Mouse (Mus musculus): ENCODE measurements at regions not wholly inside any gene's neighbourhood (a gene's known extent, or its start where the extent isn't known, plus 50 kb on each side); places are given as distances from the start of the nearest gene placed in this dataset.

GRCm38 (mm10) chr4:71663397-71663796, 94.4 kb downstream of the Gm11232 start:
- DNase-seq (ENCODE audit: low spot score in 2 of 2), result no peak

DNA sequence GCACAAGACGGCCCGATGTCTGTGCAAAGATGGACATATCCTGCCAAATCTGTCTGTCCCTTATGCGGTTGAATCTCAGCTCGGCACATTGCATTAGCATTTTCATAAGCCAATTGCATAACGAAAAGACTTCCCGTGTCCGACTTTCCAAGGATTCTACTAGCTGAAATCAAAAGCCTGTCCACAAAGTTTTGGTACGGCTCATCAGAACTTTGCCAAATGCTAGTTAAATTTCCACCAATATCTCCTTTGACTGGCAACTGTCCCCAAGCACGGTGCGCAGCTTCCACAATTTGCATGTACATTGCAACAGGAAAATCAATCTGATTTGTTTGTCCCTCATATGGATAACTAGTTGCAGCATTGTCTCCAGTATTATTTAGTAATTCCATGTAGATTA, 117.2 kb downstream of the Gm11232 start:
- no peak for DNase-seq (ENCODE audit: low spot score in 2 of 2)

GRCm38 (mm10) chr4:71627088-71627487, 130.7 kb downstream of the Gm11232 start:
- DNase-seq (ENCODE audit: low spot score in 2 of 2), result no peak

- DNase-seq (ENCODE audit: low spot score in 2 of 2), result no peak
Measured at GRCm38 (mm10) chr4:71626626-71627025, 131.1 kb downstream of the Gm11232 start.

GRCm38 (mm10) chr4:71624771-71625170, 133.0 kb downstream of the Gm11232 start:
- DNase-seq (ENCODE audit: low spot score in 2 of 2), result no peak

GRCm38 (mm10) chr4:71613720-71614119, 144.0 kb downstream of the Gm11232 start:
- no peak for DNase-seq (ENCODE audit: low spot score in 2 of 2)

GRCm38 (mm10) chr4:71585880-71586279, 171.9 kb downstream of the Gm11232 start:
- no peak for DNase-seq (ENCODE audit: low spot score in 2 of 2)

DNA sequence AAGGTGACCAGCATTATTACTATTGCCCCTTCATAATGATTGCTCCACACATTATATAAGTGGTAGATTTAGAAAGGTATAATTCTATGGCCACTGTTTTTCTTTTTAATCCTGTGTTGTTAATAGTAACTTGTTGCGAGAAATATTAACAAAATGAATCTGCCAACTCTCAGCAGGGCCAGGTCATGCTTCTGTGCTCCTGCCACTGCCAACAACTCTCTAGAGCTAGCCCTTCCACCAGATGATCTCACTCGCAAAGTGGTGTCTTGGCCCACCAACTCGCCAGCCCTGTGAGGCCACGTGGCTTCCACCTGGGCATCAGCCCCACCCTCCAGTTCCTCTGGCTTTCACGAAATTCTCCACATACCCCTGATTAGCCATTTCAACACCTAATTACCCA, 197.1 kb downstream of the Gm11232 start:
- no peak for DNase-seq (ENCODE audit: low spot score in 2 of 2)

- DNase-seq (ENCODE audit: low spot score in 2 of 2), result peak in 1 of 2 experiments; percentile 23
Measured at GRCm38 (mm10) chr4:71539200-71539599, 218.6 kb downstream of the Gm11232 start.

DNA sequence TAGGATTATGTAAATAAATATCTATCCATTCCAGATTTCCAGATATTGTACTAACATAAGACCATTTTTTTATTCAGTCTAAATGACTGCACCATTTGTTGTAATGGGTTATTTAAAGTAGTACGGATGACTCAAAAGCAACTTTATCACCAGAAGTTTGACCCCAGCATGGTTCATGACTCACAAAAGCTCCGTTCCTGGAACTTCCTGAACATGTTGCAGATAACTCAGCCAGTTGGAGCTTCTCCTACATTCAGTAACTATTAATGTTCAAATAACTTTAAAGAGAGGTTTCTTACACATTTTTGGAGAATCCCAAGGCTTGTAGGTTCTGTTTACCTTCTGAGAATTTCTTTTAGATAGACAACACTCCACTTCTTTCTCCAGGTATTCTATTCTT, 219.8 kb downstream of the Gm11232 start:
- DNase-seq (ENCODE audit: low spot score in 2 of 2), result no peak

- peak in 1 of 2 experiments; percentile 39 for DNase-seq (ENCODE audit: low spot score in 2 of 2)
Measured at GRCm38 (mm10) chr4:71524255-71524970, 233.4 kb downstream of the Gm11232 start.

DNA sequence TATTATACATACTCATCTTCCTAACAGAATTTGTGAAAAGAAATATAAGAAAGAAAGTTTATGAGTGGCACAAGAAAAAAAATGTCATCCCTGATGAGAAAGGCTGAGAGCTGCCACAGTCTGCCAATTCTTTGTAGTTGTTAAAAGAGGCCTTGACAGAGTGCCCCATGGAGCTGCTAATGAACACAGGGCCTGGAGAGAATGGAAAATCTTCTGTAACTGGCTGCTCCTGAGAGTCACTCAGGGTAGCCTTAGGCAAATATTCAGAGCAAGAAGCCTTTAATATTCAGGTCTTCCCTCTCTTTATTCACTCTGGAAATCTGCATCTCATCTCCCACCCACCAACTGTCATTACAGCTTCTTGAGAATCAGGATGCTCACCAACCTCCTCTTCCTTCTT, 237.0 kb downstream of the Gm11232 start:
- no peak for DNase-seq (ENCODE audit: low spot score in 2 of 2)

GRCm38 (mm10) chr4:71517921-71518404, 239.8 kb downstream of the Gm11232 start:
- no peak for DNase-seq (ENCODE audit: low spot score in 2 of 2)

- DNase-seq (ENCODE audit: low spot score in 2 of 2), result no peak
Measured at GRCm38 (mm10) chr4:71506911-71507310, 250.9 kb downstream of the Gm11232 start.

DNA sequence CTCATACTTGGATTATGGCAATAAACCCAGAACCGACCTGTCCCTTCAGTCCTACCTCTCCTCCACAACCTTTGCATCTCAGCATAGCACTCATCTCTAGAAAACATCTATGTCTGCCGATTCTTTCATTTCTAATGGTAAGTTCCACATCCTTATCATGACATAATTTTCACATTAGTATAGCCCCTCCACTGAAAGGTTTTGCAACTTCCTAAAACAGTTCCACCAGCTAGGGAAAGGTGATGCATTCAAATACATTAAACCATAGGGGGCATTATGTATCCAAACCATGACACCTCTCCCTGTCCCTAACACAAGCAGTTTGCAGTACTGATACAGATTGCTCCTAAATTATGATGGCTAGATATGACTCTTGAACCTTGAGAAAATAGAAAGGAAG, 268.0 kb downstream of the Gm11232 start:
- DNase-seq (ENCODE audit: low spot score in 2 of 2), result no peak

DNA sequence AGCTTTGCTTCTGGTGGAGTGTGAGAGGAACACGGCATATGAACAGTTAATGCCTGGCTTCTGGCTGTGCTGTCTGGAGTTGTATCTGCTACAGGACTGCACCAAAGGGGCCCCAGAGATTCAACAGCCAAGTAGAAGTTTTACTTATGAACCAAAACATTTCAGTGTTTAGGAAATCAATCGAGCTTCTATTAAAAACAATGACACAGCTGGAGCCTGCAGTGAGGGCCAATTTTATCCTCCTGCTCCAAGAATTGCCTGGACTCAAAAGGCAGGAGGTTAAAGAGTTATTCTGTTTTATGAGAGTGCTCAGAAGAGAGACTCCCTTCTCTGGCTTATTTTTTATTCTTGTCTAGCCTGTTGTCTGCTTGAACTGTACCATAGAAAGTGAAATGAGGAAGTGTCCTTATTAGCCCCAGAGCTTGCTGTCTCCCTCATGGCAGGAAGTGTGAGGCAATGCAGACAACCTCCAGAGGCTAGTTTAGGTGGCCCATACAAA, 269.1 kb downstream of the Gm11232 start:
- DNase-seq (ENCODE audit: low spot score in 2 of 2), result peak in 1 of 2 experiments; percentile 34

DNA sequence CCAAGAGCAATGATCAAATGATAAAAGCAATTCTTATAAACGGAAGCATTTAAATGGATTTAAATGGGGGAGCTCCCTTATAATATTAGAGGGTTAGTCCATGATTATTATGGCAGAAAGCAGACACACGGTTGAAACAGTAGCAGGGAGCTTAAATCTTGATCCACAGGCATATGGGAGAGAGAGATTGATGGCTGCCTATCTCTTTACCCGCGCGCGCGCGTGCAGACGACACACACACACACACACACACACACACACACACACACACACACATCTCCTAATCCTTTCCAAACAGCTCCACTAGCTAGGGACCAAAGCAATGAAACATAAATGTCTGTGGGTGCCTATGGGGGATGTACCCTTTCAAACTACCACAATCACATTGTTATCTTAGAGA, 269.7 kb downstream of the Gm11232 start:
- DNase-seq (ENCODE audit: low spot score in 2 of 2), result no peak

DNA sequence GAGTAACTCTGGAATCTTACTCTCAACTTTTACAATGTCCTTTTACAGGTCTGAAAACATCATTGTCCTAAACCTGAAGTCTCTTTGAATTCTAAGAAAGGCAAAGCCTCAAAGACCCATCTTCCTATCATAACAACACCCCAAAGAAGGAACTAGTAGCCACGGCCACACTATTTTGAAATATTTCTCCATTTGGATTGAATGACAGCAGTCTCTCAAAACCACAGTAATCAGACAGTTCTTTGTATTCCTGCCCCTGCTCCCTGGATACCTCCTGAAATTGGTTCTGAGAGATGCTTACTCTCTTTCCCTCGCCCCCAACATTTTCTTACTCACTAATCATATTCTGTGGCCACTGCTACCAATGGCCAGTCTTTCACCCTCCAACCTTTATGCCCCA, 276.8 kb downstream of the Gm11232 start:
- DNase-seq (ENCODE audit: low spot score in 2 of 2), result no peak

- DNase-seq (ENCODE audit: low spot score in 2 of 2), result no peak
Measured at GRCm38 (mm10) chr4:71470580-71470979, 287.2 kb downstream of the Gm11232 start.

DNA sequence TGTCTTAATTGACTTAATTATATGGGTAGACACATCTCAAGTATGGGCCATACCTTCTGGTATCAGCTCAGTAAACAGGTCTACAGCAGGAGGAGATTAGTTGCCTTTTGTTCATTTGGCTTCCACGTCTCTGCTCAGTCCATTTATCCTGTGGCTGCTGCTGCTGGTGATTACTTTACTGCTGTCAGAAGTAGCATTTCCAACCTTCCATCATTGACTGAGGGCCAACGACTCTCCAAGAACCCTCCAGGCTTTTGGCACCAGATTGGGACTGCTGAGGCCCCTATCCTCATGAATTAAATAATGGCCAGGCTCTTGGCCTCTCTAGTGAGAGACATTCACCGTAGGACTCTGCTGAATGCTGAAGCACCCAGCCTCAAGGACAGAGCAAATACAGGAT, 303.0 kb downstream of the Gm11232 start:
- no peak for DNase-seq (ENCODE audit: low spot score in 2 of 2)

- DNase-seq (ENCODE audit: low spot score in 2 of 2), result no peak
Measured at GRCm38 (mm10) chr4:71453499-71453898, 304.3 kb downstream of the Gm11232 start.

GRCm38 (mm10) chr4:71446461-71446860, 311.3 kb downstream of the Gm11232 start:
- DNase-seq (ENCODE audit: low spot score in 2 of 2), result no peak

All from layer of hippocampus, postnatal 14 days (tissue).